Mouse (Mus musculus): ENCODE measurements around the gene Mcfd2. TPM values are rescaled to one million over a fixed set of nuclear protein-coding genes. Genes with fewer than 3 reads are reported as not detected.

Mcfd2 gene
- total RNA-seq, 1 experiment from 2014 or later = 58.4 TPM

GRCm38 (mm10) chr17:87291037-87291436, 25.3 kb upstream of the Mcfd2 start:
- ATAC-seq (replicated peaks; ENCODE audit: low read depth, poor library complexity, severe bottlenecking) = no peak

DNA sequence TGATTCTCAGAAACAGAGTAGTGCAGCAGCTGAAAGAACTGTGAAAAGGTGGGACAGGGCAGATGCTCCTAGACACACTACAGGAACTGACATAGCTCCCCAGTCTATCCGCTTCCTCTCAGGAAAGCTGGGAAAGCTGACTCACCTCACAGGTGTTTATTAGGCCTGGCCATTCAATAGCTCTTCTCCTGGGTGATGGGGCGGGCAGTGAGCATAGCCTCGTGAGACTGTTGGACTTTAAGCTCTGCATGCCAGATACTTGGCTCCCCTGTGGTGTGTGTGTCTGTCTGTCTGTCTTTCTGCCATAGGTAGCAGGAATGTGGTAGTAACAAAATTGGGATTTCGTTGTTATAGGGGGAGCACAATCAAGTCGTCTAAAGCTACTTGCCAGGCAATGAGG, 23.6 kb upstream of the Mcfd2 start:
- ATAC-seq (replicated peaks; ENCODE audit: low read depth, poor library complexity, severe bottlenecking) = no peak

GRCm38 (mm10) chr17:87288131-87288530, 22.4 kb upstream of the Mcfd2 start:
- ATAC-seq (replicated peaks; ENCODE audit: low read depth, poor library complexity, severe bottlenecking) = no peak

- ATAC-seq (replicated peaks; ENCODE audit: low read depth, poor library complexity, severe bottlenecking) = no peak
These were observed 21.6 kb upstream of the Mcfd2 start for GRCm38 (mm10) chr17:87287197-87287777.

- no peak for ATAC-seq (replicated peaks; ENCODE audit: low read depth, poor library complexity, severe bottlenecking)
These were observed 20.9 kb upstream of the Mcfd2 start for GRCm38 (mm10) chr17:87286481-87287143.

DNA sequence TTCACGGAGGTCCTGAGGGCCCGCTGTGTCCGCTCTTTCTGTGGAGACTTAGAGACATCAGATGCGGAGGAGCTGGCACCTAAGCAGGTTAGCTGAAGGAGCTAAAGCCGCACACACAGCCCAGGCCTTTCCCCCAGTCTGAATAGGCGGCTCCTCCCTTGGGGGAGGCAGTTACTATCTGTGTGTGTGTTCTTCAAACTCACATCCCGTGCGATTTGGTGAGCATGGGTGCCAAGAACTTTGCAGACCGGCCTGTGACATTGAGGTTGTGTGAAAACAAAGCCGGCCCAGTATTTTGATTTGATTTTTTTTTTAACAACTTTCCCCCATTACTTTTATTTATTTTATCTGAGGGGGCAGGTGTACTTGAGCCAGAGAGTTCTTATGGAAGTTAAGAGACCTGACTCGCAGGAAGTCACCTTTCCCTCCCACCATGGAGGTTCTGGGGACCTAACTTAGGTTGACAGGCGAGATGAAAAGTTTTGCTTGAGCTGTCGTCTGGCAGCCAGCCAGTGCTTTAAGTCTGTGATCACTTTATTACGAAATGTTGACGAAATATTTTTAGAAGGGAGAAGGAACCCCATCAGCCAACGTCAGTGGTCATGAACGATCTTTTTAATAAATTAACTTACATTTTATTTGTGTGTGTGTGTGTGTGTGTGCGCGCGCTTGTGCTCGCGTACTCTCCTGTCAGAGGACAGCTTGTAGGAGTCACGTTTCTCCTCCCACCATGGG, 20.2 kb upstream of the Mcfd2 start:
- no peak for ATAC-seq (replicated peaks; ENCODE audit: low read depth, poor library complexity, severe bottlenecking)

DNA sequence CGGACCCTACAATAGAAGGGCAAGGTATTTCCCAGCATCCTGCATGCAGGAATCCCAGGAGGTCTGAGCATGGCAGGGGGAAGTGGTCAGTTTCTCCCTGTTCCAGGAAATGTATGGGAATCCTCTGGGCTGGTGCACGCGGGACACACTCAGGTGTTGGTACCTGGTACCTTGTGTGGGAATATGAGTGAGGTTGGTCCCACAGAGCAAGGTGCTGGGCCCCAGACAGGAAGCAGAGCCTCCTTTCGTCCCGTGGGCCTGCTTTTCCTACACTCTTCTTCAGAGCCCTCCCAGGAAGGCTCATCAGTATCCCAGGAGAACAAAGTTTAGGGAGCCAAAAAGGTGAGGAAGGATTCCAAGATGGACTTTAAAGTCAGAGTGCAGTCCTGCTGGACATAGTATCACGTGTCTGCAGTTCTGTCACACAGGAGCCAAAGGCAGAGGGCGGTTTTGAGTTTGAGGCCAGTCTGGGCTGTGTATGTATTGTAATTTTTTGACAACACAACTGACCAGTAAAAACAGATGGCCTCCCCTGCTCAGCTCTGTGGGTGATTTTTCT, 18.8 kb upstream of the Mcfd2 start:
- no peak for ATAC-seq (replicated peaks; ENCODE audit: low read depth, poor library complexity, severe bottlenecking)

DNA sequence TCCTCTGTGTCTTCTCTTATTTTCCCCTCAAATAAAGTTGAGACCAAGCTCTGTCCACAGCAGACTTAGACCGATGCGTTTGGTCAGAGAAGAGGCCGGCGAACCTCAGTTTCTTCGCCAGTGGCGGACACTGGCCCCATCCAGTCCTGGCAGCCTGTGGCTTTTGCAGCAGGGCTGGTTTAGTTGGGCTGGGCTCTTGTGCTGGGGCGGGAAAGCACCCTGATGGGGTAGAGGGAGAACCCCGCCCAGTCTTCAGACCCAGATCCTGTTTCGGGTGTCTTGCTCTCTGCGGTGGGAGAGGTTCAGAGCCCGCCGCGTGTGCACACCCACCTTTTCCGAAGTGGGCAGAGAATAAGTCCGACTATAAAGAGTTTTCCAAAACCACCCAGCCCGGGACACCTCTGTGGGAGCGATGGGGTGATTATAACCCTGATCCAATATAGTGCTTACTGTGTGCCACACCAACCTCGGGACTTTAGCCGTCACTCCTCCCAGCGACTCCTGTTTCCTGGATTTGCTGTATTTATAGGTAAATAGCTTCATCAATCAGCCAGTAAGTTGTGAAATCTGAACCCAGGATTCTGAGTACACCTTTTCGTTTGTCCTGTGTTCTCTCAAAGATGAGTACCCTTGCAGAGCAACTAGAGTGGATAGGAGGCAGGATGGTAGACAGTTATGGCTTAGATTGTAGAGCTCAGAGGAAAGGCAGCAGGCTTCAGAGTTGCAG, 18.2 kb upstream of the Mcfd2 start:
- peak; percentile 60 for ATAC-seq (replicated peaks; ENCODE audit: low read depth, poor library complexity, severe bottlenecking)

DNA sequence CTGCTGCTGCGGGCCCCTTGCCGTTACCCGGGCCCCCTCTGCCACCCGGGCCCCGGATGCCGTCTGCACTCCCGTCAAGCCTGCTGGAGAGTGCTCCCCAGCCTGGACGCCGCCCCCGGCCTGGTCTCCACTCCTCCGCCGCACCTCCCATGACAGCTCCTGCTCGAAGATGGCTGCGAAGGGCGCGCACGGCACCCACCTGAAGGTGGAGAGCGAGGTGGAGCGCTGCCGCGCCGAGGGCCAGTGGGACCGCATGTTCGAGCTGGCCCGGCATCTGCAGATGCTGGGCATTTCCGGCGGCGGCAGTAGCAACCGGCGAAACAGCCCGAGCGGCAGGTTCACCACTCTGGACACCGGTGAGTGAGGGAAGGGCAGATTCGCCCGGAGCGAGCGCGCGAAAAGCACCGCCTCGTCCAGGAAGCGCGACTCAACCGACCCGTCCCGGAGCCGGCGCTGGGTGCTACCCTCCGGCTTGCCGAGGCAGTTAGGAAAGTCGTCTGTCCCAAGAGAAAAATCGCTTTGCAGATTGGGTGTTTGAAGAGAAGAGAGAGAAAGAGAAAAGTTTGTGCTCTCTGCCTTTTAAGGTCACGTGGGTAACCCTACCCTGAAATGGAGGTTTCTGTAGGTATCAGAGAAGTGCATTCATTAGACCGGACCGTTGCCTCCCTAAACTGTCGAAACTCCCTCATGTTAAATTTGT, 17.5 kb upstream of the Mcfd2 start:
- ATAC-seq (replicated peaks; ENCODE audit: low read depth, poor library complexity, severe bottlenecking) = no peak; the same call in 1 of the 2 replicates

GRCm38 (mm10) chr17:87282706-87283053, 16.9 kb upstream of the Mcfd2 start, which contains the start of gene Ttc7:
TSS of gene Ttc7 (plus strand) at chr17:87282886.
- peak; percentile 67 for ATAC-seq (replicated peaks; ENCODE audit: low read depth, poor library complexity, severe bottlenecking)

DNA sequence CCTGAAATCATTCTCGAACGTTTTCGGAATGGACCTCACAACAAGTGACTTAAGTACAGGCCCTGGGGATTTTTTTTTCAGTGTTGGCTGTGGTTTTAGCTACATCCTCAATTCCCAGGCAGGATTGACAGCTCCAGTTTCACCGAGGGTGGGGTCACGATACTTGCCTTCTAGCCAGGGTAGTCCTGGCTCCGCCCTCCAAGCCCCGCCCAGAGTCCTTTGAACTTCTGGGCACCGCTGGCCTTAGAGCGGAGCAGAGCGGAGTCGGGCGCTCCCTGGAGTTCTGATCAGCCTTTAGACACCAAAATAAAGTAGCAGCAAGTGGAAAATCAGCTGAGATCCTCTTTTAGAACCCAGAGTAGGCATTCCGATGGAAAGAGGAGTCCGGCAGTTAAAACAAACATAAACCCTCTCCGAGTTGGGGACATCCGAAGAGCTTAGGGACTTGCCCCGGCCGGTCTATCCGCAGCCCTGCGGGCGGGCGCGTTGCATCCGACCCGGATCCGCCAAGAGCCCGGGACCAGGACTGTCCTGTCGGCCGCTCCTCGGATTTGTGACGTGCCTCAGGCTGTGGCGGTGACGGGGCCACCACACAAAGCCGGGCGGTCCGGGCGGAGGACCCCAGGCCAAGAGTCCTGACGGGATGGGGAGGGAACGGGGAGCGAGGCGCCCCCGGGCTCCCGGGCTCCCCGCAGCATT, 16.4 kb upstream of the Mcfd2 start:
- ATAC-seq (replicated peaks; ENCODE audit: low read depth, poor library complexity, severe bottlenecking) = peak; percentile 75

DNA sequence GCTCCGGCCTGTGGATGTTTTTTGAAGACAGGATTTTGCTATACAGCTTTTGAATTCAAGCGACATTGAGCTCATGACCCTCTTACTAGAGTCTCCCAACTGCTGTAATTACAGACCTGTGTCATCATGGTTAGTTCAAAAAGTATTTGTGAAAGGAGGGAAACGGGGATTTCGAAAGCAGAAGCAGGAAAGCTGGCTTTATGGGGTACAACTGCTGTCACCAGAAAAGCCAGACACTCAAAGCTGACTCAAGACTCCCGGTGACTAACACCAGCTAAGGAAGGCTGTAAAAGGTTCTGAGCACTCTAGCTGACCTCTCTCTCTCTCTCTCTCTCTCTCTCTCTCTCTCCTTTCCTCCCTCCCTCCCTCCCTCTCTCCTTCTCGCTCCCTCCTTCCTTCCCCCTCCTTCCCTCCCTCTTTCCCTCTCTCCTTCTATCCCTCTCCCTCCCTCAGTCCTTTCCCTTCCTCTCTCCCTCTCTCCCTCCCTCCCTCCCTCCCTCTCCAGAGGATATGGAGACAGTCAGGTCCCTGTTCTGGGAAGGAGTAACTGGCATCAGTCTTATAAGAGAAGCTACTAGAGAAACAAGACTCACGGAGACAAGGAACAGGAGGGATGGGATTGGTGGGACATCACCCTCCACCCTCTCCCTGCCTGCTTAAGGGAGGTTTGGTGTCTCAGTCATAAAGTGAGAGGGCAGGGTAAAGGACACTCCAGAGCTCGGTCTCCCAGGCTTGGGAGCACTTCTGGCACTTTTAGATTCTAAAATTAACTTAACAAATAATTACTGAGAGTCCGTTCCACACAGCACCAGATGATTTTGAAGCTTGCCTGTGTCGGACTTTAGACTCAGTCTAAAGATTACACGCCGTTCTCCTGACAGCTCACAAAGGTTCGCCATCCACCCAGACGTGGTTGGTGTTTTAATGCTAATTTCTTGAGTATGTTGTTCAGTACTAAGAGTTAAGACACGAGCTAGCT, 9.9 kb upstream of the Mcfd2 start:
- ATAC-seq (replicated peaks; ENCODE audit: low read depth, poor library complexity, severe bottlenecking) = peak; percentile 47

DNA sequence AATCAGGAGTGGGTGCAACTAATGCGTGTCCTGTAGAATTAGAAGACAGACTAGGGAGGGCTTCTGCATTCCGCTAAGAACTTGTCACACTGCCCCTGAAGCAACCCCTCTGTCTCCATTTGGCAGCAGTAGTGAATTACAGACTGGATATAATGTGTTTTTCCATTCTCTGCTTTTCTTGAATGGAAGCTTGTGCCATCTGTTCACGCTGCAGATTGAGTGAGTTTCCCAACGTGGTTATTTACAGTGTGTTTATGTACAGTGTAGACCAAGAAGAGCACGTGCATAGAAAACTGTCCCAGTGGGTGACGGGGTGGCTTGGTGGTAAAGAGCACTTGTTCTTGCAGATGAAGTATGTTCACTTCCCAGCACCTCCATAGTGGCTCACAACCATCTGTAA, 3.7 kb upstream of the Mcfd2 start:
- no peak for ATAC-seq (replicated peaks; ENCODE audit: low read depth, poor library complexity, severe bottlenecking)

- peak; percentile 22 for ATAC-seq (replicated peaks; ENCODE audit: low read depth, poor library complexity, severe bottlenecking)
These were observed 576 bp downstream of the Mcfd2 start for GRCm38 (mm10) chr17:87264927-87265791.

DNA sequence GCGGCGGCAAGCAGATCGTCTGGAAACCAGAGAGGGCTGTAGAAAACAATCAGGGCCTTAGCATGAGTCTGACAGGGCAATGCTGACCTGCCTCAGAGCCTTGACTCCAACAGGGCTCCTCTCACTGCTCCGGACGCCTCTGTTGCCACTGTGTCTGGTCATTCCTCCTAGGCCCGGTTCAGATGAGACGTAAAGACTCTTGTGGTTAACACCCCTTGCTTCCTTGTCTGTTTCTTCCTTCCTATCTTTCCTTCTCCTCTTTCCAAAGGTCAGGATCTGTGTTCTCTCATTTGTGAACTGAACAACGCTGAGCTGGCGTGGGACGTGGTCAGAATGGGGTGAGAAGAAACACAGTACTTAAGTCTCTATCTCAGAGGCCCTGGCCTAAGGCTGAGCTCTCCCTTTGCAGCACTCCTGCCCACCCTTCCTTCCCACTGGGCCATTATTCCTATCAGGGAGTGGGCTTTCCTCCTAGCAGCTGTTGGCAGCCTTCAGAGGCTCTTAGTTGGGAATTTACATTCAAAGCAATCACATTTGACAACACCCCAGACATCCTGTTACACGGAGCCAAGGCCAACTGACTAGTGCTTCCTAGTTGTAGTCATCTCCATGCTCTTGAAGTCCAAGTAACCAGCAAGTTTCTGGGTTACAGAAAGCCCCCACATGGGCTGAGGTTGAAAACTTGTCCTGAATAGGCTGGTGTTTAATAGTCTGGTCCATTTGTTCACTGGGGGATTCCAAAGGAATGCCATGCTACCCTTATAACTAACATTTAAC, 1.5 kb downstream of the Mcfd2 start:
- ATAC-seq (replicated peaks; ENCODE audit: low read depth, poor library complexity, severe bottlenecking) = no peak

- ATAC-seq (replicated peaks; ENCODE audit: low read depth, poor library complexity, severe bottlenecking) = no peak
These were observed 2.3 kb downstream of the Mcfd2 start for GRCm38 (mm10) chr17:87263401-87263800.

All from common myeloid progenitor, adult 5-6 weeks (primary cell).